Mouse (Mus musculus) MEL (cell line): Measurements from ENCODE around the gene Tmem132b. TPM values are rescaled to one million over a fixed set of nuclear protein-coding genes. Genes with fewer than 3 reads are reported as not detected.

Experiments used
- DNase-seq: peaks from one replicate; pipeline ENCODE4 v3.0.0; 2011; ENCODE audit warnings: low read depth, low spot score
- H3K27ac ChIP-seq: 2 replicates; pipeline ENCODE4 v1.5.1; 2012; ENCODE audit warnings: low read depth, mild to moderate bottlenecking, control low read depth, low read length, moderate library complexity; ENCODE audit not compliant: control insufficient read depth
- H3K27me3 ChIP-seq, 2 experiments: fragments of 150-350 bp in 1 of 2; sonication (generic) in 1 of 2; 2 replicates each; pipeline ENCODE4 v1.6.1; 2012; ENCODE audit warnings: low read length in 2 of 2, mild to moderate bottlenecking in 2 of 2, improper control_type of control experiment in 1 of 2, moderate library complexity in 1 of 2; ENCODE audit not compliant: insufficient read depth in 2 of 2, control insufficient read depth in 1 of 2
- H3K36me3 ChIP-seq, 2 experiments: 2 replicates each; pipeline ENCODE4 v1.6.1; 2012 to 2014; ENCODE audit warnings: low read length in 2 of 2, improper control_type of control experiment in 1 of 2, inconsistent platforms in 1 of 2, mild to moderate bottlenecking in 1 of 2; ENCODE audit not compliant: insufficient read depth in 2 of 2, control insufficient read depth in 1 of 2
- H3K4me1 ChIP-seq, 2 experiments: fragments of 150-350 bp in 1 of 2; sonication (generic) in 1 of 2; 2 replicates each; pipeline ENCODE4 v1.6.1; 2012; ENCODE audit warnings: low read length in 2 of 2, improper control_type of control experiment in 1 of 2, mild to moderate bottlenecking in 1 of 2; ENCODE audit not compliant: insufficient read depth in 2 of 2, control insufficient read depth in 1 of 2
- H3K4me3 ChIP-seq, 2 experiments: fragments of 150-350 bp in 1 of 2; sonication (generic) in 1 of 2; 2 replicates each; pipeline ENCODE4 v1.5.1; 2012; ENCODE audit warnings: low read depth in 2 of 2, low read length in 2 of 2, mild to moderate bottlenecking in 2 of 2, moderate library complexity in 2 of 2, control low read depth in 1 of 2, improper control_type of control experiment in 1 of 2; ENCODE audit not compliant: control insufficient read depth in 1 of 2, insufficient read depth in 1 of 2
- H3K79me2 ChIP-seq: 2 replicates; pipeline ENCODE4 v1.6.1; 2012; ENCODE audit warnings: mild to moderate bottlenecking, low read length, moderate library complexity; ENCODE audit not compliant: control insufficient read depth, poor library complexity, insufficient read depth
- H3K9ac ChIP-seq: 2 replicates; pipeline ENCODE4 v1.6.1; 2012; ENCODE audit warnings: low read depth, mild to moderate bottlenecking, control low read depth, low read length, moderate library complexity; ENCODE audit not compliant: control insufficient read depth, poor library complexity, severe bottlenecking
- H3K9me3 ChIP-seq: fragments of 150-350 bp; sonication (generic); replicated peaks from 2 replicates; pipeline ENCODE4 v1.6.1; 2012; ENCODE audit warnings: mild to moderate bottlenecking, low read length, improper control_type of control experiment, moderate library complexity; ENCODE audit not compliant: insufficient read depth
- CHD1 ChIP-seq: IDR thresholded peaks from 2 replicates; pipeline ENCODE4 v1.6.1; 2012; ENCODE audit warnings: low read depth, mild to moderate bottlenecking, inconsistent platforms, low read length, improper control_type of control experiment
- CTCF ChIP-seq, 3 experiments: IDR thresholded peaks in 2 of 3; conservative IDR thresholded peaks in 1 of 3; 2 replicates each; pipeline ENCODE4 v1.5.1; 2011 to 2012; ENCODE audit warnings: low read length in 3 of 3, low read depth in 2 of 3, mild to moderate bottlenecking in 2 of 3, improper control_type of control experiment in 1 of 3, inconsistent platforms in 1 of 3, mixed read lengths in 1 of 3, moderate library complexity in 1 of 3; ENCODE audit not compliant: control insufficient read depth in 1 of 3, insufficient read depth in 1 of 3, poor library complexity in 1 of 3, severe bottlenecking in 1 of 3
- ELF1 ChIP-seq: IDR thresholded peaks from 2 replicates; pipeline ENCODE4 v1.6.1; 2014; ENCODE audit warnings: low read depth, mild to moderate bottlenecking, inconsistent platforms, low read length, improper control_type of control experiment, moderate library complexity
- EP300 ChIP-seq, 2 experiments: IDR thresholded peaks; 2 replicates each; pipeline ENCODE4 v1.6.1; 2011; ENCODE audit warnings: improper control_type of control experiment in 2 of 2, low read length in 2 of 2, low read depth in 1 of 2, mild to moderate bottlenecking in 1 of 2
- GABPA ChIP-seq: IDR thresholded peaks from 2 replicates; pipeline ENCODE4 v1.6.1; 2012; ENCODE audit warnings: low read depth, mild to moderate bottlenecking, inconsistent platforms, low read length, improper control_type of control experiment, moderate library complexity
- GATA1 ChIP-seq: IDR thresholded peaks from 2 replicates; pipeline ENCODE4 v1.6.1; 2011; ENCODE audit warnings: low read depth, low read length, improper control_type of control experiment
- KAT2A ChIP-seq: conservative IDR thresholded peaks from 2 replicates; pipeline ENCODE4 v1.6.1; 2012; ENCODE audit warnings: low read depth, low read length, improper control_type of control experiment, inconsistent platforms
- MAFK ChIP-seq: IDR thresholded peaks from 2 replicates; pipeline ENCODE4 v1.6.1; 2011; ENCODE audit warnings: low read depth, mild to moderate bottlenecking, low read length, improper control_type of control experiment, borderline replicate concordance
- MEF2A ChIP-seq: IDR thresholded peaks from 2 replicates; pipeline ENCODE4 v1.6.1; 2014; ENCODE audit warnings: low read depth, mild to moderate bottlenecking, inconsistent platforms, low read length, improper control_type of control experiment; ENCODE audit not compliant: poor library complexity, insufficient replicate concordance, severe bottlenecking; ENCODE audit errors: extremely low read depth
- MYB ChIP-seq: IDR thresholded peaks from 2 replicates; pipeline ENCODE4 v1.6.1; 2011; ENCODE audit warnings: mild to moderate bottlenecking, low read depth, low read length, improper control_type of control experiment
- POLR2AphosphoS2 ChIP-seq: IDR thresholded peaks from 2 replicates; pipeline ENCODE4 v1.6.1; 2011; ENCODE audit warnings: low read length, improper control_type of control experiment
- POLR2AphosphoS5 ChIP-seq: IDR thresholded peaks from 2 replicates; pipeline ENCODE4 v1.6.1; 2012; ENCODE audit warnings: low read depth, borderline replicate concordance, mild to moderate bottlenecking, inconsistent platforms, low read length, moderate library complexity, mixed read lengths
- SIN3A ChIP-seq: IDR thresholded peaks from 2 replicates; pipeline ENCODE4 v1.6.1; 2012; ENCODE audit warnings: low read length, improper control_type of control experiment, inconsistent platforms
- USF2 ChIP-seq, 2 experiments: IDR thresholded peaks; 2 replicates each; pipeline ENCODE4 v1.6.1; 2011 to 2012; ENCODE audit warnings: improper control_type of control experiment in 2 of 2, low read length in 2 of 2, borderline replicate concordance in 1 of 2, inconsistent platforms in 1 of 2, low read depth in 1 of 2, mild to moderate bottlenecking in 1 of 2; ENCODE audit not compliant: insufficient read depth in 1 of 2
- ZC3H11A ChIP-seq: IDR thresholded peaks from 2 replicates; pipeline ENCODE4 v1.6.1; 2012; ENCODE audit warnings: low read depth, mild to moderate bottlenecking, inconsistent platforms, low read length, improper control_type of control experiment
- ZKSCAN1 ChIP-seq: IDR thresholded peaks from 2 replicates; pipeline ENCODE4 v1.6.1; 2012; ENCODE audit warnings: low read depth, mild to moderate bottlenecking, inconsistent platforms, low read length, improper control_type of control experiment, moderate library complexity
- ZMIZ1 ChIP-seq: IDR thresholded peaks from 2 replicates; pipeline ENCODE4 v1.6.1; 2012; ENCODE audit warnings: low read depth, mild to moderate bottlenecking, inconsistent platforms, low read length, improper control_type of control experiment, moderate library complexity
- ZNF384 ChIP-seq: IDR thresholded peaks from 2 replicates; pipeline ENCODE4 v1.6.1; 2012; ENCODE audit warnings: low read depth, mild to moderate bottlenecking, inconsistent platforms, low read length, improper control_type of control experiment
- polyA plus RNA-seq, 2 experiments: library from polyadenylated mRNA; stranded (reverse) in 1 of 2; unstranded in 1 of 2; fragments of >175 nt in 1 of 2; fragments of >200 nt in 1 of 2; gene quantifications; 2 replicates each; pipeline versions ENCODE4 v1.2.1 to v1.2.4; 2012; ENCODE audit warnings: low replicate concordance in 2 of 2, low read depth in 1 of 2; ENCODE audit not compliant: insufficient read length in 2 of 2, insufficient read depth in 1 of 2, missing spikeins in 1 of 2
- total RNA-seq: library from RNA; depleted of rRNA; stranded (reverse); fragments of 300-350 nt; gene quantifications from 2 replicates; pipeline ENCODE4 v1.2.3, GENCODE M21; 2012

The Tmem132b gene
- total and polyA plus RNA-seq, 3 experiments: not detected

- TF ChIP-seq CTCF (IDR thresholded peaks at IDR 0.05 in 2 of 3, conservative IDR thresholded peaks at IDR 0.05 in 1 of 3; ENCODE audit: control insufficient read depth in 1 of 3, insufficient read depth in 1 of 3, low read depth in 2 of 3, low read length in 3 of 3, poor library complexity in 1 of 3, severe bottlenecking in 1 of 3) (no peak), POLR2AphosphoS5 (no peak), CHD1 (no peak), MYB (no peak), ZNF384 (no peak), GABPA (no peak), KAT2A (no peak), EP300 (IDR thresholded peaks at IDR 0.05; ENCODE audit: low read depth in 1 of 2, low read length in 2 of 2) (no peak), MEF2A (no peak), MAFK (no peak), GATA1 (no peak), ZMIZ1 (no peak)
- TF ChIP-seq, all 39 proteins: peak for 0
- no peak overlapping the region for H3K9ac ChIP-seq
Observed at GRCm38 (mm10) chr5:125533225-125533900, 1.8 kb downstream of the Tmem132b start.

DNA sequence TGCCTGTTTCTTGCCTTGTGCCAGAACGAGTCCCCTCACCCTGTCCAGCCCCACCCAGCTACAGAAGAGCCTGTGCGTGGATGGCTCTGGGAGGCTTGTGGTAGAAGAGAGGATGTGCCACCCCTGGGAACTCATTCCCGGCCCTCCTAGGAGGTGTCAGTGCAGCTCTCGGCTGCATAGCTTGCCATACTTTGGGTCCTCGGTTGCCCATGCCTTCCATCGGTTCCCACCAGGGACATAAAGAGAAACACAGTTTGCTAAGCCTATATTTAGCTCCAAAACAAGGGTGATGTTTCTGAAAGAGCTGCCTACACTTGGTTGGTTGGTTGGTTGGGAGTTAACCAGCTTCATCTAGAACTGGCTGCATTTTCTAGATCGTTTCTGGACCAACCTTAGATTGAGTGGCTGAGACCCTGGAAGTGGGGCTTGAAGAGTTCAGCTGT lies 2.6 kb downstream of the Tmem132b start:
- H3K9ac ChIP-seq: no peak overlapping the region
- H3K9me3 ChIP-seq: no peaks in the 10 kb centered on the region
- no peaks in the 10 kb centered on the region for H3K4me1 ChIP-seq
- TF ChIP-seq SIN3A (no peak), KAT2A (no peak), POLR2AphosphoS2 (no peak), ELF1 (no peak), GABPA (no peak), USF2 (IDR thresholded peaks at IDR 0.05; ENCODE audit: borderline replicate concordance in 1 of 2, insufficient read depth in 1 of 2, low read depth in 1 of 2, low read length in 2 of 2) (no peak), ZC3H11A (no peak), ZKSCAN1 (no peak)
- no peak for DNase-seq
- H3K27ac ChIP-seq: no peak overlapping the region
- no peaks in the 10 kb centered on the region for H3K79me2 ChIP-seq
- no peaks in the 10 kb centered on the region for H3K36me3 ChIP-seq
- no peak overlapping the region for H3K4me3 ChIP-seq
- no peaks in the 10 kb centered on the region for H3K27me3 ChIP-seq

More at GRCm38 (mm10) chr5:125533225-125533900, 1.8 kb downstream of the Tmem132b start:
- no peaks in the 10 kb centered on the region for H3K36me3 ChIP-seq
- H3K27me3 ChIP-seq: no peaks in the 10 kb centered on the region
- H3K9me3 ChIP-seq: no peaks in the 10 kb centered on the region
- no peak overlapping the region for H3K4me3 ChIP-seq
- no peak for DNase-seq
- H3K27ac ChIP-seq: no peak overlapping the region
- no peaks in the 10 kb centered on the region for H3K79me2 ChIP-seq
- H3K4me1 ChIP-seq: no peaks in the 10 kb centered on the region
